10 mouse cellular contexts compared by ENCODE assay signal in genomic region chr7:63917693-63918092, GRCm38 (mm10). TPM values are rescaled to one million over a fixed set of nuclear protein-coding genes. Genes with fewer than 3 reads are reported as not detected.
A peak's percentile ranks its signal among the peaks of the same experiment; 100 is the strongest.
DNase-seq lines count a peak whose midpoint lies in the region; ATAC-seq lines count a peak whose summit lies in the region.
"Had no signal": no experiment of that assay in that cellular context is flagged by ENCODE, and none has a peak within 500 bp of the region (broad histone marks: within the 10 kb centered on the region; RNA-seq: fewer than 3 reads in every experiment).

No protein-coding gene starts in this region.

- H3K4me2 ChIP-seq in midbrain, embryonic 16.5 days (ENCODE audit: low read length) = no peak overlapping the region
- H3K4me2 ChIP-seq: lung, embryonic 14.5 days had no signal

- peaks cover 13% of the 10 kb centered on the region for H3K4me1 ChIP-seq in midbrain, embryonic 16.5 days (ENCODE audit: control insufficient read depth, insufficient read depth, low read length)

- H3K4me3 ChIP-seq in midbrain, embryonic 16.5 days (ENCODE audit: low read depth, low read length) = no peak overlapping the region

- no peaks in the 10 kb centered on the region for H3K27me3 ChIP-seq in midbrain, embryonic 16.5 days (ENCODE audit: control insufficient read depth, insufficient read depth, low read depth, low read length)

- ATAC-seq in midbrain, embryonic 16.5 days = no peak

- intact Hi-C loops in heart, postnatal 25 days (cut with DNase I) = loop anchor here (2.0 kb wide), 1 partner anchor 17 kb away; no protein-coding TSS in a partner anchor

- H3K27ac ChIP-seq in midbrain, embryonic 16.5 days (ENCODE audit: low read length) = no peak overlapping the region

- no peaks in the 10 kb centered on the region for H3K36me3 ChIP-seq in midbrain, embryonic 16.5 days (ENCODE audit: control insufficient read depth, insufficient read depth, low read length)

- WGBS in midbrain, embryonic 16.5 days = 57% methylated on average over 6 of the region's 6 CpGs

- DNase-seq in adrenal gland, adult 2 months = peak; percentile 57
- no peak for DNase-seq in adrenal gland, adult 18-20 months (ENCODE audit: low spot score in 2 of 2)
- DNase-seq in lung, adult 18-20 months = peak; percentile 69 to 83
- no peak for DNase-seq in lung, postnatal 10 days
- peak; percentile 64 for DNase-seq in heart, postnatal 25 days (ENCODE audit: low spot score)
- peak; percentile 89 for DNase-seq in lung, postnatal 36 days
- DNase-seq in urinary bladder, postnatal 25 days (ENCODE audit: low spot score) = no peak
- DNase-seq: lung, embryonic 14.5 days had no signal

- no peak overlapping the region for H3K9ac ChIP-seq in midbrain, embryonic 16.5 days (ENCODE audit: low read depth, low read length)
- H3K9ac ChIP-seq: lung, embryonic 14.5 days had no signal

- no peaks in the 10 kb centered on the region for H3K9me3 ChIP-seq in midbrain, embryonic 16.5 days (replicated peaks; ENCODE audit: control insufficient read depth, low read length, poor library complexity, severe bottlenecking)

RNA-seq across cellular contexts. Expression of gene E030018B13Rik, which starts 1.0 kb away (rescaled TPM):
- total RNA-seq in adrenal gland, adult 2 months (2021) = not detected
- not detected in 2 replicates for polyA plus RNA-seq in adrenal gland, adult 2 months (2012; rRNA removed)
- not detected for total RNA-seq in adrenal gland, adult 18-20 months (2021)
- not detected for total RNA-seq in heart, postnatal 25 days (2021)
- polyA plus RNA-seq in midbrain, embryonic 16.5 days (2015; fragmentation: Nextera tagmentation; extraction: Ambion mirVana) = 0.21 TPM in 1 of 2 replicates, not detected in the other
- total RNA-seq: gastrocnemius, adult 8-10 months had no signal

RNA-seq across cellular contexts. Expression of gene Klf13, which starts 21.0 kb away (rescaled TPM):
- 10 to 100 TPM; 67.0 to 77.8 TPM for total RNA-seq in adrenal gland, adult 2 months (2021)
- polyA plus RNA-seq in adrenal gland, adult 2 months (2012; rRNA removed) = 69.2 and 87.7 TPM in 2 replicates
- total RNA-seq in adrenal gland, adult 18-20 months (2021) = 10 to 100 TPM; 52.5 to 58.4 TPM
- 10 to 100 TPM; 43.8 to 63.8 TPM for total RNA-seq in heart, postnatal 25 days (2021)
- 19.9 and 21.6 TPM in 2 replicates for polyA plus RNA-seq in midbrain, embryonic 16.5 days (2015; fragmentation: Nextera tagmentation; extraction: Ambion mirVana)

Comparison
In these comparisons a context has a peak if more than half of its experiments do, and no peak if none do; other contexts are left out.
1. DNase-seq: peak in adrenal gland, adult 2 months (single experiment), lung, adult 18-20 months (2 of 2), heart, postnatal 25 days (single experiment) and lung, postnatal 36 days (single experiment); none in adrenal gland, adult 18-20 months (0 of 2), lung, postnatal 10 days (single experiment) and urinary bladder, postnatal 25 days (single experiment).